Comparison of ENCODE assay signal across 8 mouse cellular contexts in the genomic region with DNA sequence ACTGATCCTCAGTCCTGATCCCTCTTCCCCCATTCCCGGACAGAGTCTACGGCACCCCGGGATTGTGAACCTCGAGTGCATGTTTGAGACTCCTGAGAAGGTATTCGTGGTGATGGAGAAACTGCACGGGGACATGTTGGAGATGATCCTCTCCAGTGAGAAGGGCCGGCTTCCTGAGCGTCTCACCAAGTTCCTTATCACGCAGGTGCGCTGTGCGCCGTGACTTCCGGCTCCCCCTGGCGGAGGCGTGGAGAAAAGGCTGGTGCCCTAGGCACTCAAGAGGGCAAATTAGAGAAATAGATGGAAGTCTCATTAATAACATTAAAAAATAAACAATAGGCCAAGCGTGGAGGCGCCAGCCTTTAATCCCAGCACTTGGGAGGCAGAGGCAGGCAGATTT. TPM values are rescaled to one million over a fixed set of nuclear protein-coding genes. Genes with fewer than 3 reads are reported as not detected.
DNase-seq lines count a peak whose midpoint lies in the region; ATAC-seq and TF ChIP-seq lines count a peak whose summit lies in the region.

No protein-coding gene starts in this region.

- H3K4me1 ChIP-seq in forebrain, embryonic 15.5 days, result no peaks in the 10 kb centered on the region
- no peaks in the 10 kb centered on the region for H3K4me1 ChIP-seq in lung, postnatal 0 days (ENCODE audit: insufficient read depth, low read depth, low read length)

- no peak overlapping the region for H3K27ac ChIP-seq in forebrain, embryonic 15.5 days (replicated peaks)
- no peak overlapping the region for H3K27ac ChIP-seq in lung, postnatal 0 days (ENCODE audit: low read length)

- peaks cover 27% of the 10 kb centered on the region for H3K36me3 ChIP-seq in forebrain, embryonic 15.5 days
- peaks cover 37% of the 10 kb centered on the region for H3K36me3 ChIP-seq in lung, postnatal 0 days (ENCODE audit: insufficient read depth, low read length)
- H3K36me3 ChIP-seq in splenic B cell, adult 2 months (ENCODE audit: control insufficient read depth, insufficient read depth, low read length, poor library complexity, severe bottlenecking), result peaks cover 49% of the 10 kb centered on the region

- H3K4me3 ChIP-seq in forebrain, embryonic 15.5 days, result no peak overlapping the region
- no peak overlapping the region for H3K4me3 ChIP-seq in lung, postnatal 0 days (ENCODE audit: low read depth, low read length)

- 0 out of 2 replicates have a peak, but pooled peaks have one; percentile 29 for ATAC-seq in forebrain, embryonic 15.5 days (replicated peaks)
- no peak for ATAC-seq in lung, postnatal 0 days

- H3K9ac ChIP-seq in forebrain, embryonic 15.5 days (replicated peaks), result no peak overlapping the region
- no peak overlapping the region for H3K9ac ChIP-seq in lung, postnatal 0 days (replicated peaks; ENCODE audit: low read depth)

- H3K27me3 ChIP-seq in forebrain, embryonic 15.5 days, result no peaks in the 10 kb centered on the region
- no peaks in the 10 kb centered on the region for H3K27me3 ChIP-seq in lung, postnatal 0 days (replicated peaks; ENCODE audit: insufficient read depth, low read length)
- H3K27me3 ChIP-seq in splenic B cell, adult 2 months (ENCODE audit: control insufficient read depth, insufficient read depth, low read length, poor library complexity, severe bottlenecking), result no peaks in the 10 kb centered on the region

- TF ChIP-seq EP300 in lung, postnatal 0 days (IDR thresholded peaks at IDR 0.05), result no peak

- H3K9me3 ChIP-seq in forebrain, embryonic 15.5 days, result no peaks in the 10 kb centered on the region
- H3K9me3 ChIP-seq in lung, postnatal 0 days (ENCODE audit: low read length), result no peaks in the 10 kb centered on the region

- intact Hi-C loops in left cerebral cortex, postnatal 25 days (cut with DNase I), result no loop called here

- peak; percentile 76 for TF ChIP-seq CTCF in lung, postnatal 0 days (IDR thresholded peaks at IDR 0.05)

- DNase-seq in cerebellum, adult 9-10 months, result peak; percentile 63
- DNase-seq in cerebellum, adult 11 months, result no peak
- peak; percentile 47 for DNase-seq in urinary bladder, postnatal 14 days (ENCODE audit: low spot score)
- no peak for DNase-seq in urinary bladder, postnatal 10 days (ENCODE audit: low spot score)
- peak; percentile 39 for DNase-seq in lung, postnatal 0 days (ENCODE audit: low spot score)
- DNase-seq in splenic B cell, adult 2 months (ENCODE audit: low read depth, low spot score), result peak; percentile 78
- DNase-seq in left cerebral cortex, postnatal 25 days (ENCODE audit: low spot score in 2 of 2), result no peak

- no peak overlapping the region for H3K4me2 ChIP-seq in forebrain, embryonic 15.5 days (replicated peaks)
- H3K4me2 ChIP-seq in lung, postnatal 0 days (replicated peaks; ENCODE audit: low read depth, low read length), result no peak overlapping the region

- 16% methylated on average over 17 of the region's 17 CpGs for WGBS in forebrain, embryonic 15.5 days
- 23% methylated on average over 17 of the region's 17 CpGs for WGBS in lung, postnatal 0 days

RNA-seq across cellular contexts. Expression of gene Prkd2, which starts 15.6 kb away (rescaled TPM):
- polyA plus RNA-seq in forebrain, embryonic 15.5 days (2015; fragmentation: Nextera tagmentation; extraction: Ambion mirVana), result 7.0 and 8.0 TPM in 2 replicates
- 26.1 and 29.0 TPM in 2 replicates for polyA plus RNA-seq in lung, postnatal 0 days (2015; fragmentation: Nextera tagmentation; extraction: Ambion mirVana)
- total RNA-seq in left cerebral cortex, postnatal 25 days (2021), result 1 to 10 TPM; 3.8 to 7.3 TPM

RNA-seq across cellular contexts. Expression of gene Dact3, which starts 16.8 kb away (rescaled TPM):
- 3.3 and 3.4 TPM in 2 replicates for polyA plus RNA-seq in forebrain, embryonic 15.5 days (2015; fragmentation: Nextera tagmentation; extraction: Ambion mirVana)
- polyA plus RNA-seq in lung, postnatal 0 days (2015; fragmentation: Nextera tagmentation; extraction: Ambion mirVana), result 4.2 and 4.3 TPM in 2 replicates
- total RNA-seq in left cerebral cortex, postnatal 25 days (2021), result 100 to 1,000 TPM; 176 to 184 TPM

RNA-seq across cellular contexts. Expression of gene Gng8, which starts 33.2 kb away (rescaled TPM):
- polyA plus RNA-seq in forebrain, embryonic 15.5 days (2015; fragmentation: Nextera tagmentation; extraction: Ambion mirVana), result 4.4 TPM in 2 replicates
- polyA plus RNA-seq in lung, postnatal 0 days (2015; fragmentation: Nextera tagmentation; extraction: Ambion mirVana), result 5.2 and 6.6 TPM in 2 replicates
- 1 to 10 TPM; 2.5 to 4.0 TPM for total RNA-seq in left cerebral cortex, postnatal 25 days (2021)

RNA-seq across cellular contexts. Expression of gene Fkrp, which starts 41.8 kb away (rescaled TPM):
- polyA plus RNA-seq in forebrain, embryonic 15.5 days (2015; fragmentation: Nextera tagmentation; extraction: Ambion mirVana), result 28.2 and 29.0 TPM in 2 replicates
- polyA plus RNA-seq in lung, postnatal 0 days (2015; fragmentation: Nextera tagmentation; extraction: Ambion mirVana), result 22.3 and 23.5 TPM in 2 replicates
- 10 to 100 TPM; 47.7 to 50.8 TPM for total RNA-seq in left cerebral cortex, postnatal 25 days (2021)

RNA-seq across cellular contexts. Expression of gene Strn4, which starts 42.6 kb away (rescaled TPM):
- polyA plus RNA-seq in forebrain, embryonic 15.5 days (2015; fragmentation: Nextera tagmentation; extraction: Ambion mirVana), result 185 and 193 TPM in 2 replicates
- 57.7 and 60.7 TPM in 2 replicates for polyA plus RNA-seq in lung, postnatal 0 days (2015; fragmentation: Nextera tagmentation; extraction: Ambion mirVana)
- total RNA-seq in left cerebral cortex, postnatal 25 days (2021), result 100 to 1,000 TPM; 314 to 335 TPM

Comparison
In these comparisons a context has a peak if more than half of its experiments do, and no peak if none do; other contexts are left out.
1. DNase-seq: peak in cerebellum, adult 9-10 months (single experiment), urinary bladder, postnatal 14 days (single experiment), lung, postnatal 0 days (single experiment) and splenic B cell, adult 2 months (single experiment); none in cerebellum, adult 11 months (single experiment), urinary bladder, postnatal 10 days (single experiment) and left cerebral cortex, postnatal 25 days (0 of 2).